Mouse (Mus musculus) liver, adult 2 months (tissue): ENCODE measurements around the gene Ppfia1.

Experiments used
- CTCF ChIP-seq: fragments of 200-500 bp; IDR thresholded peaks from 2 replicates; pipeline ENCODE4 v1.5.1; 2011; ENCODE audit warnings: low read depth, low read length, control low read depth
- POLR2A ChIP-seq: fragments of 200-500 bp; IDR thresholded peaks from 2 replicates; pipeline ENCODE4 v1.6.1; 2011; ENCODE audit warnings: low read length, control low read depth; ENCODE audit not compliant: insufficient read depth; ENCODE audit errors: extremely low read depth

GRCm38 (mm10) chr7:144566921-144567682, 13.6 kb upstream of the Ppfia1 start:
- TF ChIP-seq CTCF (no peak), POLR2A (no peak)
